Mouse (Mus musculus) testis, adult 2 months (tissue): ENCODE data around the gene Hfe. TPM values are rescaled to one million over a fixed set of nuclear protein-coding genes. Genes with fewer than 3 reads are reported as not detected.
"Not testable (repeated sequence)": the region's sequence is repeated elsewhere in the genome, so short reads cannot be mapped to it uniquely, and the experiment has no call there.

ENCODE experiments used
- H3K27ac ChIP-seq: fragments of 200-500 bp; 2 replicates; pipeline ENCODE4 v1.5.1; 2012; ENCODE audit warnings: low read depth, low read length; ENCODE audit not compliant: control insufficient read depth, insufficient read depth
- H3K27me3 ChIP-seq: fragments of 200-500 bp; 2 replicates; pipeline ENCODE4 v1.6.1; 2012; ENCODE audit warnings: mild to moderate bottlenecking, low read length, moderate library complexity; ENCODE audit not compliant: control insufficient read depth, insufficient read depth
- H3K36me3 ChIP-seq: fragments of 200-500 bp; 2 replicates; pipeline ENCODE4 v1.6.1; 2012; ENCODE audit warnings: mild to moderate bottlenecking, low read length; ENCODE audit not compliant: control insufficient read depth, insufficient read depth
- H3K4me1 ChIP-seq: fragments of 200-500 bp; 2 replicates; pipeline ENCODE4 v1.6.1; 2012; ENCODE audit warnings: low read length; ENCODE audit not compliant: control insufficient read depth, insufficient read depth
- H3K4me3 ChIP-seq: fragments of 200-500 bp; 2 replicates; pipeline ENCODE4 v1.5.1; 2012; ENCODE audit warnings: low read depth, mild to moderate bottlenecking, low read length, moderate library complexity, mixed read lengths; ENCODE audit not compliant: control insufficient read depth
- CTCF ChIP-seq: fragments of 200-500 bp; IDR thresholded peaks from 2 replicates; pipeline ENCODE4 v1.5.1; 2012; ENCODE audit warnings: low read depth, mild to moderate bottlenecking, inconsistent platforms, low read length, moderate library complexity; ENCODE audit not compliant: control insufficient read depth, insufficient read depth, insufficient replicate concordance
- POLR2A ChIP-seq: fragments of 200-500 bp; IDR thresholded peaks from 2 replicates; pipeline ENCODE4 v1.6.1; 2012; ENCODE audit warnings: low read depth, mild to moderate bottlenecking, inconsistent platforms, low read length, moderate library complexity; ENCODE audit not compliant: control insufficient read depth
- polyA plus RNA-seq: library from polyadenylated mRNA; depleted of rRNA; stranded (reverse); fragments of >200 nt; gene quantifications from 2 replicates; pipeline ENCODE4 v1.2.3, GENCODE M21; 2012

Hfe gene
- polyA plus RNA-seq, 1 experiment = 6.1 TPM

DNA sequence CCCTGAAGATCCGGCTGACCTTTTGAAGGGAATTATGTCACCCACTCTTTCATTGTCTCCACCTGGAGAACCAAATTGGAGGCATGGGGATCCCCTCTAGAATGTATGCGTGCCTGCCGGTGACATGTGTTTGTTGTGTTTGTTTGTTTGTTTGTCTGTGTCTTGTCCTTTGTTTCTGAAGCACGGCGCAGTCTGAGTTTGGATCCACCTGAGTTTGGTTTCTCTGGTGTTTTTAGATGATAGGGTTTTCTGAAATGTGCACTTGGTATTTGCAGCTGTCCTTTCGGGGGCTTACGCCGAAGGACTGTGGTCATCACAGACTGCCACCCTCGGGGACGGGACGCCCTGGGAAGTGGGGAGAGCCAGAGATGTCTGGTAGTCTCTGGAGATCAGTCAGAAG lies 6.5 kb upstream of the Hfe start:
- H3K4me3 ChIP-seq = no peak overlapping the region
- TF ChIP-seq POLR2A (no peak), CTCF (no peak)
- no peaks in the 10 kb centered on the region for H3K4me1 ChIP-seq
- 0 out of 2 replicates have a peak overlapping the region, but pooled peaks have one; percentile 21 for H3K27ac ChIP-seq
- H3K36me3 ChIP-seq = no peaks in the 10 kb centered on the region
- no peaks in the 10 kb centered on the region for H3K27me3 ChIP-seq

DNA sequence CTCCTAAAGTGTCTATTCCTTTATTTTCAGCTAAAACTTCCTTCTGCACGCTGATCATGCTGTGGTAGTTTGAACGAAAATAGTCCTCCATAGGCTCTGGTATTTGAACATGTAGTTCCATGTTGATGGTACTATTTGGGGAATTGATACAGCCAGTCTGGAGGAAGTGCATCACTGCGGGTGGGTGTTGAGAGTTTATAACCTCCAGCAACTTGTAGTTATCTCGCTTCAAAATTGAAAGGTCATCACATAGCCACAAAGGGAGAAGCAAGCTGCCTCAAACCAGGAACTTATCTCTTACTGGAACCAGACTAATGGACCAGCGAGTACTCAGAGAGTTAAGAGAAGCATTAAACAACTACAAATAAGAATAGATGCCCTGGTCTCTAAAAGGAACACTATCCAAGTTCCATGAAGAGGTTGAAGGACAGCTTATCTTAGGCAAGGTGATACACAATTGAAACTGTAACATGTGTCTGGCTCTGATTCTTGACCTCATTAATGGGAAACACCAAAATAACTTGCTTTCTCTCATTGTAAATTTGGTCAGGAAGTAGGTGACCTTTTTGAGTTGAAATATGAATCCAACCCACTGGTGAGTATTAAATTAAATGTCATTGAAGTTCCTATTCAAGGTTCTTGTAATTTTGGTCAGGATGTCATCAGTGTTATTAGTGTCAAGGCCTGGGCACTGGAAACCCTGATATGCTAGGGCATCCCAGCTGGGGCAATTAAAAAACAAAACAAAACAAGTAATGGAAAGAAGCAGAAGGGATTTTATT lies 5.8 kb upstream of the Hfe start:
- no peaks in the 10 kb centered on the region for H3K36me3 ChIP-seq
- no peaks in the 10 kb centered on the region for H3K4me1 ChIP-seq
- no peak overlapping the region for H3K27ac ChIP-seq
- TF ChIP-seq CTCF (no peak), POLR2A (no peak)
- no peak overlapping the region for H3K4me3 ChIP-seq
- H3K27me3 ChIP-seq = no peaks in the 10 kb centered on the region

DNA sequence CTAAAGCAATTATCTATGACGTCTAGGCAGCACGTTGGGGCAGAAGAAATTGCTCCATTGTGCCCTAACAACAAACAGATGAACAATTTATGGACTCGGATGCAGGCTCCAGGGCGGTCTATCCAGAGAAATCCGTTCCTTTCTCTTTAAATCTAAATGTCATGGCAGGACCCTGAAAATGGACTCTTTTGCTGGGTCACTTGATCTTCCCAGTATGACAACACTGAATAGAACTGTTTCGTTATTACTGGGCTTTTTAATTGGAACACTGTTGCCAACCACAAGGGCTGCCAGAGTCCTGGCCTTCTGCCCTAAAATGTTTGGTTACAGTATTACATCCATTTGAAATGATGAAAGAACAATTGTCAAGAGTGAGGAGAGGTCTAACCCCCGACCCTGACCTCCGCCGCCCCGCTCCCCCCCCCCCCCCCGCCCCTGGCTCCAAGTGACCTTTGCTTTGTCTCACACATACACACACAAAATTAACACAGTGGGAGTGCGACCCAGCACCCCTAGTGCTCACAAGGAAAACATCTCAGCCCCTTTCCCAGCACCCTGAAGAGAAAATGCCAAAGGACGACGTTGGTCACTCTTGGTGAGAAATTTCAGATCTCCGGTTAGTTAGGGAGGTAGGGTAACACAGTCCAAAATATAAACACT lies 810 bp downstream of the Hfe start:
- Histone ChIP-seq H3K36me3 (no peaks in the 10 kb centered on the region), H3K27me3 (no peaks in the 10 kb centered on the region), H3K27ac (peak overlapping the region; percentile 50), H3K4me1 (peaks cover 6% of the 10 kb centered on the region), H3K4me3 (peak overlapping the region; percentile 79)
- TF ChIP-seq CTCF (no peak), POLR2A (no peak)

DNA sequence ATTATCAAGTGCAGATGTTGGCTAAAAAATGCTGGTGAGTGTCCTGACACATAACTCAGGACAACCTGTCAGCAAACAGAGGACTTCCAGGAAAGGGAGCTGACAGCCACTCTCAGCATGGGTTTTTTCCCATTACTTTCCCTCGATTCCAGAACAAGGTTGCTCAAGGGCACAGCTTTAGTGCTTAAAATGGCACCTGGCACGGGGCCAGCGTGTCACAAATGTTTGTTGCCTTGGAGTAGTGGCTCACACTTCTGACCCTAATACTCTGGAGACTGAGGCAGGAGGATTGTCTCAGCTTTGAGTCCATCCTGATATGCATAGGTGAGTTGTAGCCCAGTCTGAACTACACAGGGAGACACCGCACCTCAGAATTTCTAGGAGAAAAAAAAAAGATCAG lies 2.0 kb downstream of the Hfe start:
- Histone ChIP-seq H3K4me3 (no peak overlapping the region), H3K4me1 (peaks cover 6% of the 10 kb centered on the region), H3K27me3 (no peaks in the 10 kb centered on the region), H3K36me3 (no peaks in the 10 kb centered on the region), H3K27ac (no peak overlapping the region)
- TF ChIP-seq CTCF = no peak
- TF ChIP-seq POLR2A = no peak

- Histone ChIP-seq H3K27ac (no peak overlapping the region), H3K4me3 (no peak overlapping the region)
- TF ChIP-seq CTCF (no peak), POLR2A (no peak)
These were observed 2.6 kb downstream of the Hfe start for GRCm38 (mm10) chr13:23708041-23708440.

DNA sequence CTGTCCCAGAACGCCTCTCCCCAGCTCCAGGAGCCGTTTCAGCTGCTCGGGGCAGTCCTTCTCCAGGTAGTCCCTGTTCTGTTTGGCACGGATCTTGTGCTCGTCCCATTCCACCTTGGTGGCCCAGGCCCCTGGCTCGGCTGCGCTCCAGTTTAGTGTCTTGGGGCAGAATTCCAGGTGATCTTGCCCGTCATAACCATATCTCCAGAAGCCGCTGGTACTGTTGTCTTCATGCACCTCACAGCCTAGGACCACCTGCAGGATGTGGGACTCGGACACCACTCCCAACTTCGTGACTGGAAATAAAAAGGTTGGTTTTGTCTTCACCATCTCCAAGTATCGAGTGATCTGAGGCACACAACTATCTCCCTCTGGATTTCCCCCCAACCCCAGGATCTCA lies 3.9 kb downstream of the Hfe start:
- H3K4me1 ChIP-seq = peaks cover 6% of the 10 kb centered on the region
- TF ChIP-seq CTCF (no peak), POLR2A (no peak)
- H3K36me3 ChIP-seq = no peaks in the 10 kb centered on the region
- no peak overlapping the region for H3K27ac ChIP-seq
- H3K4me3 ChIP-seq = no peak overlapping the region
- H3K27me3 ChIP-seq = no peaks in the 10 kb centered on the region

More at GRCm38 (mm10) chr13:23708041-23708440, 2.6 kb downstream of the Hfe start:
- Histone ChIP-seq H3K27me3 (no peaks in the 10 kb centered on the region), H3K4me1 (peaks cover 6% of the 10 kb centered on the region), H3K36me3 (no peaks in the 10 kb centered on the region)

GRCm38 (mm10) chr13:23705751-23706356 lies 4.8 kb downstream of the Hfe start:
- H3K4me3 ChIP-seq = no peak overlapping the region
- H3K27ac ChIP-seq = no peak overlapping the region
- H3K27me3 ChIP-seq = no peaks in the 10 kb centered on the region
- H3K4me1 ChIP-seq = peaks cover 6% of the 10 kb centered on the region
- TF ChIP-seq CTCF (no peak), POLR2A (no peak)
- no peaks in the 10 kb centered on the region for H3K36me3 ChIP-seq

DNA sequence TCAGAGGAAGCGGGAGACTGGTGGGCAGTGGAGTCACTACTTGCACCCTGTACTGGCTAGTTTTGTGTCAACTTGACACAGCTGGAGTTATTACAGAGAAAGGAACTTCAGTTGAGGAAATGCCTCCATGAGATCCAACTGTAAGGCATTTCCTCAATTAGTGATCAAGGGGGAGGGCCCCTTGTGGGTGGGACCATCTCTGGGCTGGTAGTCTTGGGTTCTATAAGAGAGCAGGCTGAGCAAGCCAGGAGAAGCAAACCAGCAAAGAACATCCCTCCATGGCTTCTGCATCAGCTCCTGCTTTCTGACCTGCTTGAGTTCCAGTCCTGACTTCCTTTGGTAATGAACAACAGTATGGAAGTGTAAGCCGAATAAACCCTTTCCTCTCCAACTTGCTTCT lies 7.9 kb downstream of the Hfe start:
- H3K4me1 ChIP-seq, H3K36me3 ChIP-seq: not testable (repeated sequence)

More for the DNA sequence above, 7.9 kb downstream of the Hfe start:
- not testable (repeated sequence) for H3K27me3 ChIP-seq, H3K4me3 ChIP-seq, H3K27ac ChIP-seq
